ENCODE assay signal across 13 mouse cellular contexts in the genomic region with DNA sequence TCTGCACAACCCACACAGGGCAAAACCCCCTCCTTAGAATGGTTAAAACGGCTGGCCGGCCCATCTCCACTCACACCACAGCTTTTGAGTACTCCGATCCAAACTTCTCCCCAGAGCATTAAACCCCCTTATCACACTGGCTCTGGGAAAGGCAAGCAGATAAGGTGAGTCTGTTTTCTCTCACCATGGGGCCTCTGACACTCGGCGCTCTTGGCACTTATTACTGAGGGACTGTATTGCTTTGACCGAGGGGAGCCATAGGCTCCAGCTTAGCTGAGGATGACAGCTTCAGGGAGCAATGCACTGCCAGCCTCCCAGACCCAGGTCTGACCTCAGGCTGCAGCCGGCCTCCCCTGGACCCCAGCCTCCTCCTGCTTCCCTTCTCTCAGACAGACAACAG. TPM values are rescaled to one million over a fixed set of nuclear protein-coding genes. Genes with fewer than 3 reads are reported as not detected.
DNase-seq lines count a peak whose midpoint lies in the region; ATAC-seq lines count a peak whose summit lies in the region.
"Had no signal": no experiment of that assay in that cellular context is flagged by ENCODE, and none has a peak within 500 bp of the region (broad histone marks: within the 10 kb centered on the region; RNA-seq: fewer than 3 reads in every experiment).

No protein-coding gene starts in this region.

- WGBS in neural tube, embryonic 11.5 days = 13% methylated on average over 7 of the region's 7 CpGs
- WGBS in neural tube, embryonic 15.5 days = 24% methylated on average over 7 of the region's 7 CpGs
- 14% methylated on average over 7 of the region's 7 CpGs for WGBS in intestine, embryonic 15.5 days

- H3K9me3 ChIP-seq in neural tube, embryonic 11.5 days (ENCODE audit: control insufficient read depth, low read length) = no peaks in the 10 kb centered on the region
- H3K9me3 ChIP-seq in neural tube, embryonic 15.5 days (replicated peaks) = no peaks in the 10 kb centered on the region
- no peaks in the 10 kb centered on the region for H3K9me3 ChIP-seq in intestine, embryonic 15.5 days
- H3K9me3 ChIP-seq: midbrain, embryonic 12.5 days; neural tube, embryonic 12.5 days had no signal

- H3K36me3 ChIP-seq in neural tube, embryonic 11.5 days (ENCODE audit: control insufficient read depth, insufficient read depth, low read length) = no peaks in the 10 kb centered on the region
- H3K36me3 ChIP-seq in neural tube, embryonic 15.5 days = no peaks in the 10 kb centered on the region
- no peaks in the 10 kb centered on the region for H3K36me3 ChIP-seq in intestine, embryonic 15.5 days
- H3K36me3 ChIP-seq: midbrain, embryonic 12.5 days; neural tube, embryonic 12.5 days had no signal

- H3K27me3 ChIP-seq in neural tube, embryonic 11.5 days (ENCODE audit: control insufficient read depth, insufficient read depth, low read length) = 0 out of 2 replicates have a peak, but pooled peaks cover 2% of the 10 kb centered on the region
- peaks cover 33% of the 10 kb centered on the region for H3K27me3 ChIP-seq in neural tube, embryonic 15.5 days (replicated peaks)
- no peaks in the 10 kb centered on the region for H3K27me3 ChIP-seq in intestine, embryonic 15.5 days (replicated peaks)

- H3K27ac ChIP-seq in neural tube, embryonic 11.5 days (ENCODE audit: low read depth, low read length) = no peak overlapping the region
- H3K27ac ChIP-seq in neural tube, embryonic 15.5 days (replicated peaks) = no peak overlapping the region
- H3K27ac ChIP-seq in intestine, embryonic 15.5 days = peak overlapping the region; percentile 39; the same call in 1 of the 2 replicates
- H3K27ac ChIP-seq: midbrain, embryonic 12.5 days; neural tube, embryonic 12.5 days had no signal

- no peak overlapping the region for H3K9ac ChIP-seq in neural tube, embryonic 11.5 days (ENCODE audit: low read length)
- no peak overlapping the region for H3K9ac ChIP-seq in neural tube, embryonic 15.5 days (replicated peaks)
- H3K9ac ChIP-seq in intestine, embryonic 15.5 days = no peak overlapping the region
- H3K9ac ChIP-seq: midbrain, embryonic 12.5 days; neural tube, embryonic 12.5 days had no signal

- no peak overlapping the region for H3K4me3 ChIP-seq in neural tube, embryonic 11.5 days (ENCODE audit: low read depth, low read length)
- H3K4me3 ChIP-seq in neural tube, embryonic 15.5 days (replicated peaks) = no peak overlapping the region
- no peak overlapping the region; the same call in 1 of the 2 replicates for H3K4me3 ChIP-seq in intestine, embryonic 15.5 days (replicated peaks)
- H3K4me3 ChIP-seq: midbrain, embryonic 12.5 days; neural tube, embryonic 12.5 days had no signal

- DNase-seq in embryo, embryonic 10 days (ENCODE audit: low spot score) = peak; percentile 38
- DNase-seq in embryo, embryonic 11 days = no peak
- DNase-seq in neural tube, embryonic 11.5 days (ENCODE audit: low spot score) = peak; percentile 4
- DNase-seq in yolk sac, embryonic 10.5 days (ENCODE audit: low spot score) = peak; percentile 57
- no peak for DNase-seq in layer of hippocampus, adult 11-12 months (ENCODE audit: low spot score)
- no peak for DNase-seq in thymus, postnatal 25 days
- DNase-seq: cerebellum, postnatal 36 days; layer of hippocampus, adult 9-11 months had no signal

- H3K4me2 ChIP-seq in neural tube, embryonic 11.5 days (ENCODE audit: low read depth) = 0 out of 2 replicates have a peak overlapping the region, but pooled peaks have one; percentile 7
- H3K4me2 ChIP-seq in neural tube, embryonic 15.5 days = no peak overlapping the region
- peak overlapping the region; percentile 98 for H3K4me2 ChIP-seq in intestine, embryonic 15.5 days (replicated peaks)
- H3K4me2 ChIP-seq: midbrain, embryonic 12.5 days had no signal

- no peak for ATAC-seq in neural tube, embryonic 11.5 days (ENCODE audit: insufficient read depth, low FRiP score, low TSS enrichment)
- ATAC-seq in neural tube, embryonic 15.5 days (ENCODE audit: low FRiP score) = no peak
- ATAC-seq in intestine, embryonic 15.5 days = no peak

- peaks cover 11% of the 10 kb centered on the region for H3K4me1 ChIP-seq in neural tube, embryonic 11.5 days (ENCODE audit: control insufficient read depth, insufficient read depth, low read length)
- H3K4me1 ChIP-seq in neural tube, embryonic 15.5 days = peaks cover 25% of the 10 kb centered on the region
- peaks cover 52% of the 10 kb centered on the region for H3K4me1 ChIP-seq in intestine, embryonic 15.5 days (replicated peaks)

RNA-seq across cellular contexts. Expression of a gene that starts 3.9 kb away (rescaled TPM):
- 12.6 and 13.2 TPM in 2 replicates for polyA plus RNA-seq in neural tube, embryonic 11.5 days (2014; fragmentation: Nextera tagmentation; extraction: Ambion mirVana)
- 10.2 and 16.1 TPM in 2 replicates for polyA plus RNA-seq in neural tube, embryonic 15.5 days (2015; fragmentation: Nextera tagmentation; extraction: Ambion mirVana)
- polyA plus RNA-seq in intestine, embryonic 15.5 days (2015; fragmentation: Nextera tagmentation; extraction: Ambion mirVana) = 41.9 and 45.0 TPM in 2 replicates

RNA-seq across cellular contexts. Expression of a gene that starts 27.8 kb away (rescaled TPM):
- polyA plus RNA-seq in neural tube, embryonic 11.5 days (2014; fragmentation: Nextera tagmentation; extraction: Ambion mirVana) = not detected in 2 replicates
- 1.2 TPM in 1 of 2 replicates, not detected in the other for polyA plus RNA-seq in neural tube, embryonic 15.5 days (2015; fragmentation: Nextera tagmentation; extraction: Ambion mirVana)
- polyA plus RNA-seq in intestine, embryonic 15.5 days (2015; fragmentation: Nextera tagmentation; extraction: Ambion mirVana) = 11.5 and 14.4 TPM in 2 replicates
- polyA plus RNA-seq: midbrain, embryonic 12.5 days; neural tube, embryonic 12.5 days had no signal

RNA-seq across cellular contexts. Expression of a gene that starts 33.6 kb away (rescaled TPM):
- polyA plus RNA-seq in neural tube, embryonic 11.5 days (2014; fragmentation: Nextera tagmentation; extraction: Ambion mirVana) = 145 and 146 TPM in 2 replicates
- polyA plus RNA-seq in neural tube, embryonic 15.5 days (2015; fragmentation: Nextera tagmentation; extraction: Ambion mirVana) = 63.1 and 82.7 TPM in 2 replicates
- 171 and 172 TPM in 2 replicates for polyA plus RNA-seq in intestine, embryonic 15.5 days (2015; fragmentation: Nextera tagmentation; extraction: Ambion mirVana)

RNA-seq across cellular contexts. Expression of a gene that starts 45.3 kb away (rescaled TPM):
- polyA plus RNA-seq in neural tube, embryonic 11.5 days (2014; fragmentation: Nextera tagmentation; extraction: Ambion mirVana) = 4.2 and 4.3 TPM in 2 replicates
- 4.6 and 5.9 TPM in 2 replicates for polyA plus RNA-seq in neural tube, embryonic 15.5 days (2015; fragmentation: Nextera tagmentation; extraction: Ambion mirVana)
- polyA plus RNA-seq in intestine, embryonic 15.5 days (2015; fragmentation: Nextera tagmentation; extraction: Ambion mirVana) = 0.19 and 0.33 TPM in 2 replicates
- polyA plus RNA-seq: liver, adult 2 months had no signal

Comparison
In these comparisons a context has a peak if more than half of its experiments do, and no peak if none do; other contexts are left out.
1. DNase-seq: peak in embryo, embryonic 10 days (single experiment), neural tube, embryonic 11.5 days (single experiment) and yolk sac, embryonic 10.5 days (single experiment); none in embryo, embryonic 11 days (single experiment), layer of hippocampus, adult 11-12 months (single experiment) and thymus, postnatal 25 days (single experiment).